Mouse (Mus musculus): ENCODE results near the gene Zfp672. TPM values are rescaled to one million over a fixed set of nuclear protein-coding genes. Genes with fewer than 3 reads are reported as not detected.

Zfp672 gene
- polyA plus RNA-seq (2015; fragmentation: Nextera tagmentation; extraction: Ambion mirVana), result 35.6 and 39.3 TPM in 2 replicates

DNA sequence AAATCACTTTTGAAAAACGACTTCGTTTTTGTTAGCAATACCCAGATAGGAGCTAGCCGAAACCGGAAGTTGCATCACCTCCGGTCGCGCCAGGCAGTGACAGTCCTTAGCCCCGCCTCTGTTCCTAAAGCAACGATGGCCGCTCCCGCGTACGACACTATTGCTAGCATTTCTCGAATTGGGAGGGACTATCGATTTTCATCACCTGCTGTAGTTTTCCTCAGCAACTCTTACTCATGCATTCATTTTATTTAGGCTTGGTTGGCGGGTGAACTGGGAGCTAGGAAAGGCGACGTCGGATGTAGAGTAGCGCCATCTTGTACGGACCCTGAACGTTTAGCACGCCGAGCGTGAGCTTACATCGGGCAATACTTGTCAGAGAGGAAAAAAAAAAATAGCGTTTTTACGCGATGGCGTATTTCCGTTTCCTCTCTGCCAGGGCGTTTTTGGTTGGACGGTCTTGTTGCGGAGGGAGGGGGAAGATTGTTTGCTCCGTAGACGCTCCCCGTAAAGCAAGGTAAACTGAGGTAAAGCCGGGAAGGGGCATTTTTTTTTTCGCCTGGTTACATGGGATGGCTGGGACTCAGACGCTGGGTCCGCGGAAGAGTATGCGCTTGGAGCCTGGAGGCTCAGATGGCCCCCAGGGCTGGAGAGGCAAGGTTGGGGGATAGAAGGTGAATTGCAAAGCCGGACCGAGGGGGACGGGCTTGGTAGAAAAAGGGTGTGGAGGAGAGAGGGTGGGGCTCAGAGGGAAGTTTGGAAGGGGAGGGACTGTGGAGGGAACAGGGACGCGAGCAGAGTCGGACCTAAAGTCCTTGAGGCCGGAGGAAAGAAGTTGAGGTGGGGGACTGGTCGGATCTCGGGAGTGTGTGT is at the start of gene Zfp672, which contains the start of gene Sh3bp5l:
Gene Zfp672 (minus strand): TSS at position 64 of the 873 bp plus-strand sequence.
Gene Sh3bp5l (plus strand): TSS at position 449 of the 873 bp plus-strand sequence.

DNA sequence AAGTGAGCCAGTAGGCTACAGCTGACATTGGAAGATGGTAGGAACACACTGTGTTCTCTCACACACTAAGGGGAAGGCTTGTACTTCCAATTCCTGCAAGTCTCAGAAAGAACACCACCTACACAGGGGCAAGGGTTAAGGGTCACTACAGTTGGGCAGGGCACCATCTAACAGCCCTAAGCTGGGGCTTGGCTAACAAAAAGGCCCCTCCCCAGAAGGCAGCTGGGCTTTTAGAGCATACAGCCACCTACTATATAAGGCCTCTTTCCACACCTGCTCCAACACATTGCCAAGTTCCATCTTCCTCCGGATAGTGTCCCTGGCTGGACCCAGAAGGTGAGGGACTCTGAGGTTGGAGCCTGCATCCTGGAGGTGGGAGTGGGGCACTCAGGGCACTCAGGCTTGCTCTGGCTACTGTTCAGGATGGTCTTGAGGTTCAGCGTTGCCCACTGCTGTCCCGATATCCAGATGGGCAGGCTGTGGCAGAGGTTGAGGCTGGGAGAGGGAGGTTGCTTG is 48.7 kb upstream of the Zfp672 start, which contains the start of gene Lypd8:
Gene Lypd8 (plus strand): TSS at position 281 of the 516 bp plus-strand sequence.

DNA sequence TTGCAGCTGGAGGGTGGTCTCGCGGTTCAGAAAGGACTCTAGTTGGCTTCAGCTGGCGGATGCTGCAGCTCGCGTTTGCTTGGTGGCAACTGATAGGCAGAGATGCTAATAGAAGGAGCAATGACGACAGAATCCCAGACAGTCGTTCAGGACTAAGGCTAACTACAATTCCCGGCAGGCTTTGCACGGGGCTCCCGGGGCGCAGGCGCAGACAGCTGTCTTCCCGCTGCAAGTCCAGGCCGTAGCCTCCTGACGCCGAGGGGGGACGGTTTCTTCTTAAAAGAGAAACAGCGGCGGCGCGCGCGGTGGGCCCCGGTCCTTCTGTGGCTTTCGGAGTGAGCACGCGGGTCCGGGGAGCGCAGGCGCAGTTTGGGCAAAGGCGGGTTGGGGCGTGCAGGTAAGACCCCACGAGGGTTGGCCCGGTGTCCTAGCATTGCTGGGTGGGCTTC is 23.3 kb downstream of the Zfp672 start, which contains the start of gene Zfp692:
Gene Zfp692 (plus strand): TSS at position 210 of the 449 bp plus-strand sequence.

DNA sequence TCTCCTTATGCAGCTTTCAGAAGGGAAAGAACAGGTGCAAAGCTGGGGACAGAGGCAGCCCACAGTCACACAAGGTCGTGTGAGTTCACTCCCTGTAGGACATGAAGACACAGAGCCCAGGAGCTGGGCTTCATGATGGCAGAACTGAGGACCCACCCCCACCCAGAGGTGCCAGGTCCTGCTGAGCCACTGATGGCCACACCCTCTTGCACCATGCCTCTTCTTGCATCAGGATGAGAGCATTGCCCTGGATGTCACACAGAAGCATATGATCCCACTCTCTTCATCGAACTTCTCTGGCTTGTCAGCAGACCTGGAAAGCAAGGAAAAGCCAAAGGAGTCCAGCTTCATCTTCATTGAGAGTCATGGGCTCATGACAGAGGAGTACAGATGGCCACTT is 55.6 kb downstream of the Zfp672 start, which contains the start of gene 4930438A08Rik:
Gene 4930438A08Rik (plus strand): TSS at position 228 of the 400 bp plus-strand sequence.

Other genes with a start within 250 kb of the Zfp672 start
- not detected in 2 replicates for gene Gm12248, start 237.2 kb downstream of the Zfp672 start, polyA plus RNA-seq (2015; fragmentation: Nextera tagmentation; extraction: Ambion mirVana)
- 60.8 and 63.5 TPM in 2 replicates for gene Cnot8, start 226.2 kb downstream of the Zfp672 start, polyA plus RNA-seq (2015; fragmentation: Nextera tagmentation; extraction: Ambion mirVana)
- gene Gemin5, start 161.8 kb downstream of the Zfp672 start, polyA plus RNA-seq (2015; fragmentation: Nextera tagmentation; extraction: Ambion mirVana), result 5.8 and 6.5 TPM in 2 replicates
- 120 and 134 TPM in 2 replicates for gene Mrpl22, start 158.7 kb downstream of the Zfp672 start, polyA plus RNA-seq (2015; fragmentation: Nextera tagmentation; extraction: Ambion mirVana)
- 23.1 and 27.3 TPM in 2 replicates for gene Igtp, start 130.8 kb downstream of the Zfp672 start, polyA plus RNA-seq (2015; fragmentation: Nextera tagmentation; extraction: Ambion mirVana)
- gene Irgm2, start 130.7 kb downstream of the Zfp672 start, polyA plus RNA-seq (2015; fragmentation: Nextera tagmentation; extraction: Ambion mirVana), result 13.6 and 14.4 TPM in 2 replicates
- 0.61 TPM in 1 of 2 replicates, not detected in the other for gene 4930438A08Rik, start 55.5 kb downstream of the Zfp672 start, polyA plus RNA-seq (2015; fragmentation: Nextera tagmentation; extraction: Ambion mirVana)
- 5.2 and 6.3 TPM in 2 replicates for gene Zfp692, start 23.3 kb downstream of the Zfp672 start, polyA plus RNA-seq (2015; fragmentation: Nextera tagmentation; extraction: Ambion mirVana)
- 23.7 and 24.0 TPM in 2 replicates for gene Sh3bp5l, start 385 bp upstream of the Zfp672 start, polyA plus RNA-seq (2015; fragmentation: Nextera tagmentation; extraction: Ambion mirVana)
- not detected in 2 replicates for gene Lypd8, start 48.7 kb upstream of the Zfp672 start, polyA plus RNA-seq (2015; fragmentation: Nextera tagmentation; extraction: Ambion mirVana)
- gene 1810065E05Rik, start 90.8 kb upstream of the Zfp672 start, polyA plus RNA-seq (2015; fragmentation: Nextera tagmentation; extraction: Ambion mirVana), result not detected in 2 replicates
- not detected in 2 replicates for gene Gm12253, start 102.2 kb upstream of the Zfp672 start, polyA plus RNA-seq (2015; fragmentation: Nextera tagmentation; extraction: Ambion mirVana)
- not detected in 2 replicates for gene Lypd9, start 122.6 kb upstream of the Zfp672 start, polyA plus RNA-seq (2015; fragmentation: Nextera tagmentation; extraction: Ambion mirVana)
- not detected in 2 replicates for gene Olfr30, start 131.9 kb upstream of the Zfp672 start, polyA plus RNA-seq (2015; fragmentation: Nextera tagmentation; extraction: Ambion mirVana)
- gene Olfr332, start 162.2 kb upstream of the Zfp672 start, polyA plus RNA-seq (2015; fragmentation: Nextera tagmentation; extraction: Ambion mirVana), result not detected in 2 replicates
- gene Olfr331, start 172.2 kb upstream of the Zfp672 start, polyA plus RNA-seq (2015; fragmentation: Nextera tagmentation; extraction: Ambion mirVana), result not detected in 2 replicates
- gene Olfr330, start 204.5 kb upstream of the Zfp672 start, polyA plus RNA-seq (2015; fragmentation: Nextera tagmentation; extraction: Ambion mirVana), result not detected in 2 replicates
- 0.12 TPM in 1 of 2 replicates, not detected in the other for gene Olfr329-ps, start 216.1 kb upstream of the Zfp672 start, polyA plus RNA-seq (2015; fragmentation: Nextera tagmentation; extraction: Ambion mirVana)
- gene Olfr328, start 225.3 kb upstream of the Zfp672 start, polyA plus RNA-seq (2015; fragmentation: Nextera tagmentation; extraction: Ambion mirVana), result not detected in 2 replicates
- not detected in 2 replicates for gene Olfr224, start 240.2 kb upstream of the Zfp672 start, polyA plus RNA-seq (2015; fragmentation: Nextera tagmentation; extraction: Ambion mirVana)
- not detected in 2 replicates for gene Olfr325, start 247.4 kb upstream of the Zfp672 start, polyA plus RNA-seq (2015; fragmentation: Nextera tagmentation; extraction: Ambion mirVana)

Data from skeletal muscle tissue, postnatal 0 days (tissue).